Mouse (Mus musculus) left cerebral cortex, adult 2 months (tissue): ENCODE measurements around the gene Megf6. TPM values are rescaled to one million over a fixed set of nuclear protein-coding genes. Genes with fewer than 3 reads are reported as not detected.
A peak's percentile ranks its signal among the peaks of the same experiment; 100 is the strongest.

Experiments
- DNase-seq, 2 experiments: peaks; one replicate each; pipeline ENCODE4 v3.0.0; 2021 to 2022; ENCODE audit warnings: low spot score in 2 of 2, mixed read lengths in 1 of 2; ENCODE audit errors: extremely low spot score in 1 of 2
- H3K27ac ChIP-seq: fragments of 200-600 bp; 2 replicates; pipeline ENCODE4 v1.8.1; 2022
- H3K4me3 ChIP-seq: fragments of 200-600 bp; 2 replicates; pipeline ENCODE4 v1.8.1; 2022
- CTCF ChIP-seq: fragments of 200-600 bp; IDR thresholded peaks from 2 replicates; pipeline ENCODE4 v1.8.1; 2022; ENCODE audit warnings: antibody characterized with exemption, mild to moderate bottlenecking, moderate library complexity
- intact Hi-C: fragments of 180-260 bp; cut with DNase I; formaldehyde crosslinking; loops from one replicate; pipeline ENCODE4 v1.15.1; 2025
- long read RNA-seq, 2 experiments: library from polyadenylated mRNA; stranded (forward); transcript quantifications; one replicate each; pipeline ENCODE4 v2.0.0; 2021; ENCODE audit warnings: borderline mapping rate in 2 of 2
- total RNA-seq, 2 experiments: library from RNA; stranded (reverse); gene quantifications; 2 replicates each; pipeline ENCODE4 v1.2.3; 2021

Gene Megf6
- total RNA-seq = 1 to 10 TPM; 4.3 to 5.5 TPM
- long read RNA-seq, experiment 1, full-length matches to known transcripts = 4 of 5 reads
- long read RNA-seq, experiment 1, partial matches to known transcripts = 1 of 5 reads
- long read RNA-seq, experiment 1, other reads (novel, unspliced or antisense) = 0 of 5 reads
- long read RNA-seq, experiment 2, full-length matches to known transcripts = 4 of 9 reads
- long read RNA-seq, experiment 2, partial matches to known transcripts = 1 of 9 reads
- long read RNA-seq, experiment 2, other reads (novel, unspliced or antisense) = 4 of 9 reads

- Histone ChIP-seq H3K27ac (no peak within 1 kb of the TSS; the same call in 1 of the 2 replicates), H3K4me3 (peak within 1 kb of the TSS; percentile 47)
- no peak for TF ChIP-seq CTCF
- intact Hi-C loops = no loop called here
- DNase-seq = no peak
Measured at GRCm38 (mm10) chr4:154170506-154171150, at the start of gene Megf6. Megf6 (plus strand) TSS chr4:154170730.

- Histone ChIP-seq H3K4me3 (no peak overlapping the region), H3K27ac (no peak overlapping the region)
- intact Hi-C loops = no loop called here
- no peak for DNase-seq
- TF ChIP-seq CTCF = no peak
Measured at GRCm38 (mm10) chr4:154121800-154122199, 48.7 kb upstream of the Megf6 start.

DNA sequence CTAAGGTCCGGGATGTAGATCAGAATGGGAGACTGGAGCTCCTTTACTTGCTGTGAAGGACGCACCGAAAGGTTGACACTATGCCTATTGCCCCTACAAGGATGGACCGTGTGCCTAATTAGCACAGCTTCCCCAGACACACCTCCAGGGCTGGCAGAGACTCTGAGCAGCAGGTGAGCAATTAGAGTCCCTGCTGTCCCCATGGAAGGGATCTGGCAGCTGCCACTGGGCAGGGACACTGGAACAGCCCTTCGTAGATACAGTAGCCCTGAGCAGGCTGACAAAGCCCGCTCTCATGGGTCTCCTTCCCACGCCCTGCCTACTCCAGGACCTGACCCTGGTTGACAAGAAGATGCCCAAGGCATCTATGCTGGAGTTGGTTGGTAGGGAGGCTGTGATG lies 48.2 kb upstream of the Megf6 start:
- Histone ChIP-seq H3K4me3 (no peak overlapping the region), H3K27ac (no peak overlapping the region)
- no peak for DNase-seq
- intact Hi-C loops = no loop called here
- TF ChIP-seq CTCF = no peak

DNA sequence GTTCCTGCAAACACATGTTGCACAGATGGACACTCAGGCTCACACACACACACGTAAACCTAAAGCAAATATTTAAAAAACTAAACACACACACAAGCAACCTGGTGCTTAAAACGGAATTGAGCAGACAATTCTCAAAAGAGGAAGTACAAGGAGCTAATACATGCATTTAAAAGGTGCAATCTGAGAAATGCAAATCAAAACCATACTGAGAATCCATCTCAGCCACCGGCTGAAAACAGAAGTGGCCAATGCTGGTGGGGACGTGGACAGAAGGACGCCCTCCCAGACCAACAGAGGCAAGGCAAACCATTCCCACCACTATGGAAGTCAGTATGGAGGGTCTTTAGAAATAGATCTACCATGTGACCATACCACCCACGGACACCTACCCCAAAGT lies 47.0 kb upstream of the Megf6 start:
- H3K4me3 ChIP-seq = no peak overlapping the region
- intact Hi-C loops = no loop called here
- TF ChIP-seq CTCF = no peak
- no peak overlapping the region for H3K27ac ChIP-seq
- DNase-seq = no peak

DNA sequence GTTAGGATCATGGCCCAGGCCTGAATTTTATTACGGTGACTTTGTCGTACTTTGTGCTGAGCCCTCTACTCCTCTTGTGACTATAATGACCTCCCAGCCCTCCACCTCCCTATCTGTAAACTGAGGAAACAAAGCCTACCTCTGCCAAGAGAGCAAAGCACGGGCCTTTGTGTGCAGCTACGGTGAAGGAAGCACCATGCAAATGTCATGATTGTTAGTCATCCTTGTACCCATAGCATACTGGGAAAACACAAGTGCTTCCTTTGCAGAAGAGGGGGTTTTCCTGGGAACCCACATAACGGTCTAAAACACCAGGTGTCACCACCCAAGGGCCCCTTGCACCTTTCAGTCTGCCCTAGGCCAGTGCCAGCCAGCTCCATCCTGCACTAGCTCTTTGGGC lies 45.3 kb upstream of the Megf6 start:
- intact Hi-C loops = no loop called here
- DNase-seq = no peak

DNA sequence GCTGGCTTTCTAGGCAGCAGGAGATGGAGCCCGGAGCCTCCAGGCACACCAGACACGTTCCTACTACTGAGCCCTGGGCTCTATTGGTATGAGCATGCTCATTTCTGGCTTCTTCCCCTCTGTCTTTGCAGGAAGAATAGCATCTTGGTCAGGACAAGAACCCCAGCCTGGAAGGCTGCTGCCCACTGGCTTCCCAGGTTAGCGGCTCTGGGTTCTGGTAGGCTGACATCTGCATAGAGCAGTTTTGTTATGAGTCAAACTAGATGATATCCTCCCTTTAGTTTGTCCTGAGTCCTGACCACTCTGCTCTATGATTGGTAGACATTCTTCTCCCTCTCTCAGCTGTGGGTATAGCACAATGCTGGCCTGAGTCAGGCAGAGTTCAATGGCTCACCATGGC lies 43.3 kb upstream of the Megf6 start:
- TF ChIP-seq CTCF = no peak
- Histone ChIP-seq H3K4me3 (no peak overlapping the region), H3K27ac (no peak overlapping the region)
- intact Hi-C loops = no loop called here
- DNase-seq = no peak

More for the DNA sequence above, 45.3 kb upstream of the Megf6 start:
- no peak for TF ChIP-seq CTCF
- Histone ChIP-seq H3K4me3 (no peak overlapping the region), H3K27ac (no peak overlapping the region)

- Histone ChIP-seq H3K27ac (no peak overlapping the region), H3K4me3 (no peak overlapping the region)
- DNase-seq = no peak
- intact Hi-C loops = no loop called here
- no peak for TF ChIP-seq CTCF
Measured at GRCm38 (mm10) chr4:154129950-154130349, 40.6 kb upstream of the Megf6 start.

GRCm38 (mm10) chr4:154131894-154132293 lies 38.6 kb upstream of the Megf6 start:
- no peak for DNase-seq
- no peak for TF ChIP-seq CTCF
- Histone ChIP-seq H3K4me3 (no peak overlapping the region), H3K27ac (no peak overlapping the region)
- intact Hi-C loops = no loop called here

DNA sequence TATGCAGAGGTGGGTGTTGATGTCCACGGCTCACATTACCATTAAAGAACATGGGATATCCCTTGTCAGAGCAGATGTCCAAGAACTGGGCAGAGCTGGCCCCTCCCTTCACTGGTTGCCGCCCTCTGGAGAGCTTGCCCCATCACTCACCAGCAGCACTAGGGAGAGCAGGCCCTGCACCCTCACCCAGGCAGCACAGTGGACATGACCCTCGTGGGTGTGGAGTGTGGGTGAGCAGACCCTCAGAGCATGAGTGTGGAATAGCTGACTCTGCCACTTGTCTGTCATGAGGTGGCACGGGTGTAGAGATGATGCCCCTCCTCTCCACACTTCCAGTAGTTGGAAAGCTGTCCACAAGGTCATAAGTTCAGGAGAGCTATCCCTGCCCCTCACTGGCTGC lies 35.7 kb upstream of the Megf6 start:
- intact Hi-C loops = no loop called here
- no peak for TF ChIP-seq CTCF
- Histone ChIP-seq H3K4me3 (no peak overlapping the region), H3K27ac (no peak overlapping the region)
- no peak for DNase-seq

DNA sequence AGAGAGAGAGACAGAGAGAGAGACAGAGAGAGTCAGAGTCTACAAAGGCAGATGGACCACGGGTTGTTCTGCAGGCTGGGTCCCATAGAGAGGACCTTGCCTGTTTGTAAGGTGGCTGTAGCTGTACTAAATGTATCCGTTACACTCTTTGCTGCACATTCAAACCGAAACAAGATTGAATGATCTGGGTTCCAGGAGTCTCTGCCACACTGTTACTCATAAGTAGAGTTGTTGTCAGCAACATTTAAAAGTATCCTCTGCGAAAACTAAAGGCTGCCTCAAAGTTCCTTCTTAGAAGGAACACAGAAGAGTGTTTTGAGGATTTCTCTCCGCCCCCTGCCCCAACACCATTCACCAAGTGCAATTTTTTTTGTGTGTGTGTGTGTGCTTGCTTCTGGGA lies 33.4 kb upstream of the Megf6 start:
- no peak for TF ChIP-seq CTCF
- H3K27ac ChIP-seq = no peak overlapping the region
- intact Hi-C loops = no loop called here
- DNase-seq = no peak
- no peak overlapping the region for H3K4me3 ChIP-seq

DNA sequence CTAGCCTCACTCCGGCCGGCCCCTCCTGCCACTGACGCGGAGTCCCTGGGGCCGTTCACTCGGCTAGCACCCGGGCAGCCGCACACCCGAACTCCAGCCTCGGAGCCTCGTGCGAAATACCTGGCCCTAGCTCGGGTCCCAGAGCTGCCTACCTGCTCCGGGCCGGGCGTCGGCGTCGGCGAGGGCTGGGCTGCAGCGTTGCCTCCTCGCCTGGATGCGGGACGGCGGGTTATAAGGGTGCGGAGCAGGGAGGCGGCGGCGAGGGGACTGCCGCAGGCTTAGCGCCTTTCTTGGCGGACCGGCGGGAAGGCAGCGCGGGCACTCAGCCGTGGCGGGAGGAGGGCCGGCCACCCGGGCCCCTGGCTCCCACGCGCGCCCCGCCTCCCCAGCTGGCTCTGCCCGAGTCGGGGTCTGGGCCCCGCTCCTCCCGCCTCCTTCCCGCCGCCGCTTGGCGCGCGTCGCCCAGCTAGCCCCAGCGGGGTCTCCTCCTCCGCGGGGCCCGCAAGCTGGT lies 30.8 kb upstream of the Megf6 start:
- intact Hi-C loops = no loop called here
- no peak for TF ChIP-seq CTCF

GRCm38 (mm10) chr4:154140182-154140212 lies 30.5 kb upstream of the Megf6 start, which contains the start of gene Trp73:
Trp73 (minus strand) TSS chr4:154140208.
- Histone ChIP-seq H3K4me3 (peak within 1 kb of the TSS; percentile 36), H3K27ac (no peak within 1 kb of the TSS)
- no peak for TF ChIP-seq CTCF
- intact Hi-C loops = no loop called here
- DNase-seq = no peak

More for the DNA sequence above, 30.8 kb upstream of the Megf6 start:
- Histone ChIP-seq H3K4me3 (peak overlapping the region; percentile 36), H3K27ac (no peak overlapping the region)
- DNase-seq = no peak
